Mouse (Mus musculus): Measurements from ENCODE around the gene Shank2.

GRCm38 (mm10) chr7:144160646-144161249 lies 159.0 kb downstream of the Shank2 start:
- no peak for TF ChIP-seq CTCF (IDR thresholded peaks at IDR 0.05; ENCODE audit: low read depth)
- no peak for TF ChIP-seq EP300 (optimal IDR thresholded peaks at IDR 0.05)
